Mouse (Mus musculus) hematopoietic multipotent progenitor cell, adult 10-12 weeks (in vitro differentiated cells): Measurements from ENCODE around the gene Alkbh5. TPM values are rescaled to one million over a fixed set of nuclear protein-coding genes. Genes with fewer than 3 reads are reported as not detected.

Experiments
- polyA plus RNA-seq: library from polyadenylated mRNA; stranded (reverse); fragments of >175 nt; gene quantifications from 2 replicates; pipeline ENCODE4 v1.2.3, GENCODE M21; 2012; ENCODE audit warnings: low replicate concordance

The Alkbh5 gene
- 27.0 and 45.4 TPM in 2 replicates for polyA plus RNA-seq

GRCm38 (mm10) chr11:60536180-60536858, at the start of gene Alkbh5:
Alkbh5 (plus strand) TSS chr11:60536381.

Other genes starting within 250 kb of the Alkbh5 start
- 23.5 and 40.8 TPM in 2 replicates for gene Tom1l2, start 183.5 kb upstream of the Alkbh5 start, polyA plus RNA-seq
- not detected in 2 replicates for gene Drc3, start 183.1 kb upstream of the Alkbh5 start, polyA plus RNA-seq
- 8.8 and 12.0 TPM in 2 replicates for gene Gid4, start 119.2 kb upstream of the Alkbh5 start, polyA plus RNA-seq
- 35.8 and 42.2 TPM in 2 replicates for gene Atpaf2, start 117.9 kb upstream of the Alkbh5 start, polyA plus RNA-seq
- 23.8 and 35.1 TPM in 2 replicates for gene Drg2, start 81.8 kb upstream of the Alkbh5 start, polyA plus RNA-seq
- 0.10 and 0.21 TPM in 2 replicates for gene Myo15, start 67.0 kb upstream of the Alkbh5 start, polyA plus RNA-seq
- 25.0 and 31.4 TPM in 2 replicates for gene Llgl1, start 163.3 kb downstream of the Alkbh5 start, polyA plus RNA-seq
- gene Flii, start 190.9 kb downstream of the Alkbh5 start, polyA plus RNA-seq: 56.8 and 278 TPM in 2 replicates
- 31.6 and 47.4 TPM in 2 replicates for gene Mief2, start 192.0 kb downstream of the Alkbh5 start, polyA plus RNA-seq
- 2.6 and 7.7 TPM in 2 replicates for gene Top3a, start 241.0 kb downstream of the Alkbh5 start, polyA plus RNA-seq
- gene Smcr8, start 241.1 kb downstream of the Alkbh5 start, polyA plus RNA-seq: 3.0 and 4.3 TPM in 2 replicates